Mouse (Mus musculus) E14TG2a.4 (cell line): Measurements from ENCODE around the gene Svbp.

Experiments used
- CTCF ChIP-seq: conservative IDR thresholded peaks from 2 replicates; pipeline ENCODE4 v1.5.1; 2014; ENCODE audit warnings: low read length
- POU5F1 ChIP-seq: IDR thresholded peaks from 2 replicates; pipeline ENCODE4 v1.6.1; 2014; ENCODE audit warnings: low read length, borderline replicate concordance

- TF ChIP-seq CTCF (no peak), POU5F1 (no peak)
These were observed 47.8 kb upstream of the Svbp start for GRCm38 (mm10) chr4:119147347-119147746.
